Mouse (Mus musculus) v-Abl transformed pro-B cells (cell line): Measurements from ENCODE around the gene Rpl7l1.
"Not testable (repeated sequence)": the region's sequence is repeated elsewhere in the genome, so short reads cannot be mapped to it uniquely, and the experiment has no call there.

ENCODE experiments used
- in situ Hi-C, 2 experiments: fragments of 400-800 bp; cut with MboI; formaldehyde crosslinking; loops; one replicate each; pipeline ENCODE4 v1.15.1; 2025; ENCODE audit not compliant: unreplicated experiment in 2 of 2

The Rpl7l1 gene

GRCm38 (mm10) chr17:46782341-46783221, at the start of gene Rpl7l1:
TSS of gene Rpl7l1 (minus strand) at chr17:46782672.
- in situ Hi-C loops, result no loop called here

GRCm38 (mm10) chr17:46829856-46830535, 47.5 kb upstream of the Rpl7l1 start:
- in situ Hi-C loops, result loop anchor here in 1 of 2 experiments (5.0 kb wide), 1 partner anchor 42 kb away; no protein-coding TSS in a partner anchor

- in situ Hi-C loops, result loop anchor here in 1 of 2 experiments (5.0 kb wide), 1 partner anchor 43 kb away; no protein-coding TSS in a partner anchor
Measured at GRCm38 (mm10) chr17:46828935-46829334, 46.5 kb upstream of the Rpl7l1 start.

- in situ Hi-C loops, result loop anchor here in 1 of 2 experiments (5.0 kb wide), 1 partner anchor 49 kb away; no protein-coding TSS in a partner anchor
Measured at GRCm38 (mm10) chr17:46823091-46823490, 40.6 kb upstream of the Rpl7l1 start.

- in situ Hi-C loops, result loop anchor here in 1 of 2 experiments (5.0 kb wide), 1 partner anchor 52 kb away; no protein-coding TSS in a partner anchor
Measured at GRCm38 (mm10) chr17:46820628-46821027, 38.2 kb upstream of the Rpl7l1 start.

- in situ Hi-C loops, result no loop called here
Measured at GRCm38 (mm10) chr17:46817734-46818158, 35.3 kb upstream of the Rpl7l1 start.

- in situ Hi-C loops, result no loop called here
Measured at GRCm38 (mm10) chr17:46816306-46816705, 33.8 kb upstream of the Rpl7l1 start.

GRCm38 (mm10) chr17:46814497-46814896, 32.0 kb upstream of the Rpl7l1 start:
- in situ Hi-C loops, result no loop called here

GRCm38 (mm10) chr17:46813637-46814036, 31.2 kb upstream of the Rpl7l1 start:
- in situ Hi-C loops, result no loop called here

GRCm38 (mm10) chr17:46812442-46812841, 30.0 kb upstream of the Rpl7l1 start:
- in situ Hi-C loops, result no loop called here

- in situ Hi-C loops, result no loop called here
Measured at GRCm38 (mm10) chr17:46810672-46811071, 28.2 kb upstream of the Rpl7l1 start.

GRCm38 (mm10) chr17:46809131-46809830, 26.8 kb upstream of the Rpl7l1 start:
- in situ Hi-C loops, result no loop called here

GRCm38 (mm10) chr17:46808376-46808775, 25.9 kb upstream of the Rpl7l1 start:
- in situ Hi-C loops, result no loop called here

- in situ Hi-C loops, result no loop called here
Measured at GRCm38 (mm10) chr17:46801761-46802160, 19.3 kb upstream of the Rpl7l1 start.

GRCm38 (mm10) chr17:46799680-46800079, 17.2 kb upstream of the Rpl7l1 start:
- in situ Hi-C loops, result no loop called here

- in situ Hi-C loops, result no loop called here
Measured at GRCm38 (mm10) chr17:46797386-46797785, 14.9 kb upstream of the Rpl7l1 start.

GRCm38 (mm10) chr17:46796743-46797142, 14.3 kb upstream of the Rpl7l1 start:
- in situ Hi-C loops, result no loop called here

GRCm38 (mm10) chr17:46792963-46793362, 10.5 kb upstream of the Rpl7l1 start:
- in situ Hi-C loops, result loop anchor here (5.0 kb wide), 1 partner anchor 89 kb away; no protein-coding TSS in a partner anchor

GRCm38 (mm10) chr17:46787974-46788373, 5.5 kb upstream of the Rpl7l1 start:
- in situ Hi-C loops, result not testable (repeated sequence)

GRCm38 (mm10) chr17:46786952-46787351, 4.5 kb upstream of the Rpl7l1 start:
- in situ Hi-C loops, result no loop called here

- in situ Hi-C loops, result no loop called here
Measured at GRCm38 (mm10) chr17:46783222-46783565, 722 bp upstream of the Rpl7l1 start.
